Mouse (Mus musculus): ENCODE data around the gene Tmem104. TPM values are rescaled to one million over a fixed set of nuclear protein-coding genes. Genes with fewer than 3 reads are reported as not detected.
A peak's percentile ranks its signal among the peaks of the same experiment; 100 is the strongest.

The Tmem104 gene
- polyA plus RNA-seq, 1 experiment from 2014 or later, result 13.9 TPM

- H3K9me3 ChIP-seq (replicated peaks), result no peaks in the 10 kb centered on the region
- no peak overlapping the region for H3K27ac ChIP-seq (replicated peaks)
- H3K36me3 ChIP-seq, result 0 out of 2 replicates have a peak, but pooled peaks cover under 1% of the 10 kb centered on the region
- H3K27me3 ChIP-seq, result peaks cover 78% of the 10 kb centered on the region
- peak overlapping the region; percentile 43 for H3K4me3 ChIP-seq (replicated peaks)
- H3K4me1 ChIP-seq, result peaks cover 12% of the 10 kb centered on the region
- WGBS, result 3% methylated on average over 62 of the region's 63 CpGs
- peak overlapping the region; percentile 84 for H3K4me2 ChIP-seq (replicated peaks)
- no peak overlapping the region for H3K9ac ChIP-seq
- no peak for ATAC-seq (ENCODE audit: insufficient number of reproducible peaks, low FRiP score, low TSS enrichment, low read depth)
Measured at GRCm38 (mm10) chr11:115249721-115250404, 62.6 kb downstream of the Tmem104 start.

GRCm38 (mm10) chr11:115250405-115251090 is 63.3 kb downstream of the Tmem104 start:
- WGBS, result 1% methylated on average over 36 of the region's 36 CpGs
- Histone ChIP-seq H3K9ac (no peak overlapping the region), H3K4me1 (peaks cover 12% of the 10 kb centered on the region)

GRCm38 (mm10) chr11:115251258-115251657 is 64.0 kb downstream of the Tmem104 start:
- H3K4me1 ChIP-seq, result peaks cover 12% of the 10 kb centered on the region
- no peaks in the 10 kb centered on the region for H3K36me3 ChIP-seq
- 53% methylated on average over 3 of the region's 3 CpGs for WGBS
- H3K27me3 ChIP-seq, result peaks cover 90% of the 10 kb centered on the region
- ATAC-seq (ENCODE audit: insufficient number of reproducible peaks, low FRiP score, low TSS enrichment, low read depth), result no peak
- no peak overlapping the region for H3K4me3 ChIP-seq (replicated peaks)
- no peak overlapping the region for H3K9ac ChIP-seq
- no peak overlapping the region for H3K4me2 ChIP-seq (replicated peaks)
- no peak overlapping the region for H3K27ac ChIP-seq (replicated peaks)
- no peaks in the 10 kb centered on the region for H3K9me3 ChIP-seq (replicated peaks)

More at GRCm38 (mm10) chr11:115250405-115251090, 63.3 kb downstream of the Tmem104 start:
- Histone ChIP-seq H3K27me3 (peaks cover 84% of the 10 kb centered on the region), H3K4me2 (replicated peaks) (peak overlapping the region; percentile 84), H3K4me3 (replicated peaks) (peak overlapping the region; percentile 43), H3K9me3 (replicated peaks) (no peaks in the 10 kb centered on the region), H3K36me3 (no peaks in the 10 kb centered on the region), H3K27ac (replicated peaks) (no peak overlapping the region)
- ATAC-seq (ENCODE audit: insufficient number of reproducible peaks, low FRiP score, low TSS enrichment, low read depth), result no peak

GRCm38 (mm10) chr11:115257775-115258510 is 70.7 kb downstream of the Tmem104 start:
- Histone ChIP-seq H3K4me2 (replicated peaks) (peak overlapping the region; percentile 36), H3K9me3 (replicated peaks) (no peaks in the 10 kb centered on the region), H3K27ac (replicated peaks) (no peak overlapping the region), H3K36me3 (no peaks in the 10 kb centered on the region), H3K27me3 (peaks cover 92% of the 10 kb centered on the region), H3K4me3 (replicated peaks) (peak overlapping the region; percentile 11; the same call in 1 of the 2 replicates), H3K9ac (no peak overlapping the region), H3K4me1 (peaks cover 7% of the 10 kb centered on the region; the same call in 1 of the 2 replicates)
- no peak for ATAC-seq (ENCODE audit: insufficient number of reproducible peaks, low FRiP score, low TSS enrichment, low read depth)
- 17% methylated on average over 59 of the region's 59 CpGs for WGBS

GRCm38 (mm10) chr11:115259134-115259533 is 71.8 kb downstream of the Tmem104 start:
- ATAC-seq (ENCODE audit: insufficient number of reproducible peaks, low FRiP score, low TSS enrichment, low read depth), result no peak
- H3K4me1 ChIP-seq, result peaks cover 7% of the 10 kb centered on the region; the same call in 1 of the 2 replicates
- no peak overlapping the region for H3K27ac ChIP-seq (replicated peaks)
- WGBS, result 60% methylated on average over 4 of the region's 4 CpGs
- peaks cover 95% of the 10 kb centered on the region for H3K27me3 ChIP-seq
- no peaks in the 10 kb centered on the region for H3K36me3 ChIP-seq
- no peaks in the 10 kb centered on the region for H3K9me3 ChIP-seq (replicated peaks)
- no peak overlapping the region for H3K9ac ChIP-seq
- no peak overlapping the region for H3K4me3 ChIP-seq (replicated peaks)
- no peak overlapping the region for H3K4me2 ChIP-seq (replicated peaks)

- Histone ChIP-seq H3K4me3 (replicated peaks) (no peak overlapping the region), H3K4me1 (peaks cover 27% of the 10 kb centered on the region), H3K36me3 (no peaks in the 10 kb centered on the region), H3K4me2 (replicated peaks) (no peak overlapping the region), H3K27ac (replicated peaks) (no peak overlapping the region), H3K27me3 (peaks cover 100% of the 10 kb centered on the region), H3K9me3 (replicated peaks) (no peaks in the 10 kb centered on the region), H3K9ac (no peak overlapping the region)
- WGBS, result 78% methylated on average over 11 of the region's 11 CpGs
- ATAC-seq (ENCODE audit: insufficient number of reproducible peaks, low FRiP score, low TSS enrichment, low read depth), result no peak
Measured at GRCm38 (mm10) chr11:115262954-115263353, 75.7 kb downstream of the Tmem104 start.

GRCm38 (mm10) chr11:115264136-115264861 is 77.0 kb downstream of the Tmem104 start:
- Histone ChIP-seq H3K4me1 (peaks cover 23% of the 10 kb centered on the region), H3K9me3 (replicated peaks) (no peaks in the 10 kb centered on the region), H3K9ac (no peak overlapping the region), H3K27me3 (peaks cover 99% of the 10 kb centered on the region), H3K36me3 (peaks cover 4% of the 10 kb centered on the region), H3K4me3 (replicated peaks) (no peak overlapping the region), H3K27ac (replicated peaks) (no peak overlapping the region), H3K4me2 (replicated peaks) (no peak overlapping the region)
- WGBS, result 61% methylated on average over 7 of the region's 7 CpGs
- ATAC-seq (ENCODE audit: insufficient number of reproducible peaks, low FRiP score, low TSS enrichment, low read depth), result no peak

- H3K27ac ChIP-seq (replicated peaks), result no peak overlapping the region
- H3K27me3 ChIP-seq, result peaks cover 95% of the 10 kb centered on the region
- peaks cover 9% of the 10 kb centered on the region for H3K36me3 ChIP-seq
- no peaks in the 10 kb centered on the region for H3K9me3 ChIP-seq (replicated peaks)
- 8% methylated on average over 39 of the region's 39 CpGs for WGBS
- no peak for ATAC-seq (ENCODE audit: insufficient number of reproducible peaks, low FRiP score, low TSS enrichment, low read depth)
- peak overlapping the region; percentile 40; the same call in 1 of the 2 replicates for H3K4me2 ChIP-seq (replicated peaks)
- H3K9ac ChIP-seq, result no peak overlapping the region
- peak overlapping the region; percentile 19 for H3K4me3 ChIP-seq (replicated peaks)
- H3K4me1 ChIP-seq, result peaks cover 23% of the 10 kb centered on the region
Measured at GRCm38 (mm10) chr11:115264862-115265668, 77.8 kb downstream of the Tmem104 start.

GRCm38 (mm10) chr11:115265771-115266399 is 78.6 kb downstream of the Tmem104 start:
- Histone ChIP-seq H3K4me1 (peaks cover 27% of the 10 kb centered on the region), H3K4me3 (replicated peaks) (peak overlapping the region; percentile 39), H3K27me3 (peaks cover 87% of the 10 kb centered on the region), H3K9me3 (replicated peaks) (no peaks in the 10 kb centered on the region), H3K36me3 (peaks cover 9% of the 10 kb centered on the region), H3K4me2 (replicated peaks) (no peak overlapping the region; the same call in 1 of the 2 replicates), H3K9ac (no peak overlapping the region), H3K27ac (replicated peaks) (no peak overlapping the region)
- no peak for ATAC-seq (ENCODE audit: insufficient number of reproducible peaks, low FRiP score, low TSS enrichment, low read depth)
- WGBS, result 5% methylated on average over 20 of the region's 20 CpGs

GRCm38 (mm10) chr11:115266400-115266778 is 79.1 kb downstream of the Tmem104 start:
- Histone ChIP-seq H3K4me3 (replicated peaks) (peak overlapping the region; percentile 39), H3K4me2 (replicated peaks) (peak overlapping the region; percentile 72), H3K4me1 (peaks cover 27% of the 10 kb centered on the region), H3K9me3 (replicated peaks) (no peaks in the 10 kb centered on the region), H3K9ac (no peak overlapping the region), H3K27ac (replicated peaks) (no peak overlapping the region), H3K27me3 (peaks cover 82% of the 10 kb centered on the region), H3K36me3 (peaks cover 9% of the 10 kb centered on the region)
- 2% methylated on average over 22 of the region's 22 CpGs for WGBS
- ATAC-seq (ENCODE audit: insufficient number of reproducible peaks, low FRiP score, low TSS enrichment, low read depth), result no peak

All from embryonic facial prominence, embryonic 15.5 days (tissue).